Mouse (Mus musculus): ENCODE data around the gene Col15a1. TPM values are rescaled to one million over a fixed set of nuclear protein-coding genes. Genes with fewer than 3 reads are reported as not detected.

The Col15a1 gene
- polyA plus RNA-seq, 1 experiment from 2014 or later = 31.6 TPM

DNA sequence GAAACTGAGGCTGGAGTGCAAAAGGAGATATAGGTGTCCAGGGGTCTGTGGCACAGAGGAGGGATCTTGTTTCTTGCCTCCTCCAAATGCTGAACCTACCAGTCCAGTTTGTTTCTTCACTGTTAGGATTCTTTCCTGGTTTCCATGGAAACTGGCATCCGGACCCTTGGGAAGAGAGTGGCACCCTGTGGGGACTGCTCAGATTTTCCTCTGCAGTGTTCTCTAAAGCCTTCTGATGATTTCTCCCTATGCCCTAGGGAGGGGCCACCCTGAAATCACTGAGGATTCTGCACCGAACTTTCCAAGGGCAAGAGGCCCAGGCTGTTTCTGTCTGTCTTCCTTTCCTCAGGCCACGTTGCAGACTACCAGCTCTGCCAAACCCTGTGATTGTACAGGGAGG lies 27.4 kb downstream of the Col15a1 start:
- Histone ChIP-seq H3K4me2 (ENCODE audit: low read depth, low read length) (no peak overlapping the region), H3K36me3 (ENCODE audit: control insufficient read depth, insufficient read depth, low read length) (no peaks in the 10 kb centered on the region), H3K4me1 (ENCODE audit: control insufficient read depth, insufficient read depth, low read length) (no peaks in the 10 kb centered on the region; the same call in 1 of the 2 replicates), H3K27me3 (replicated peaks; ENCODE audit: control insufficient read depth, insufficient read depth, low read length) (no peaks in the 10 kb centered on the region), H3K4me3 (ENCODE audit: low read depth, low read length) (no peak overlapping the region), H3K27ac (replicated peaks; ENCODE audit: low read depth, low read length) (no peak overlapping the region), H3K9me3 (ENCODE audit: control insufficient read depth, low read length) (no peaks in the 10 kb centered on the region), H3K9ac (ENCODE audit: low read depth, low read length) (no peak overlapping the region)
- WGBS = 21% methylated on average over 3 of the region's 3 CpGs
- ATAC-seq (ENCODE audit: low read depth) (peak; percentile 58; the same call in 1 of the 2 replicates), DNase-seq (ENCODE audit: low spot score) (no peak)

GRCm38 (mm10) chr4:47236104-47236503 lies 28.1 kb downstream of the Col15a1 start:
- WGBS = 87% methylated on average over 7 of the region's 7 CpGs

DNA sequence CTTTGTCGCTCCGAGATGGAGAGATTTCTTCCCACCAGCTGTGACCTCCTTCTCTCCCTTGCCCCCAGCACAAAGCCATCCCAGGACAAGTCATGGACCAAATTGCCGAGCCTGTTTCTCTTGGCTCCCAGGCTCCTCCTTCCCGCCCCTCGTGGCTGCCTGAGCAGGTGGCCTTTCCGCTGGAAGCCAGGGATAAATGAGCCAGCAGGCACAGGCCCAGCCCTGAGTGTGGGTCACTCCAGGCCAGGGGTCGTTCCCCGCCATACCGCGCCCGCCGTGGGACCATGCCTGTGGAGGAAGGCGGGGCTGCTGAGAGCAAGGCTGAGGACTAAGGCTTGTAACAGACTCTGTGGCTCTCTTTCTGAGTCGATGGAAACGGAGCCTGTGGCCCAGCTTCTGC lies 29.3 kb downstream of the Col15a1 start:
- no peaks in the 10 kb centered on the region for H3K27me3 ChIP-seq (replicated peaks; ENCODE audit: control insufficient read depth, insufficient read depth, low read length)
- no peak for ATAC-seq (ENCODE audit: low read depth)
- DNase-seq (ENCODE audit: low spot score) = no peak

More at GRCm38 (mm10) chr4:47236104-47236503, 28.1 kb downstream of the Col15a1 start:
- no peak for DNase-seq (ENCODE audit: low spot score)
- Histone ChIP-seq H3K4me2 (ENCODE audit: low read depth, low read length) (no peak overlapping the region), H3K27ac (replicated peaks; ENCODE audit: low read depth, low read length) (no peak overlapping the region), H3K9me3 (ENCODE audit: control insufficient read depth, low read length) (no peaks in the 10 kb centered on the region), H3K9ac (ENCODE audit: low read depth, low read length) (no peak overlapping the region), H3K4me3 (ENCODE audit: low read depth, low read length) (no peak overlapping the region), H3K4me1 (ENCODE audit: control insufficient read depth, insufficient read depth, low read length) (no peaks in the 10 kb centered on the region; the same call in 1 of the 2 replicates), H3K36me3 (ENCODE audit: control insufficient read depth, insufficient read depth, low read length) (no peaks in the 10 kb centered on the region), H3K27me3 (replicated peaks; ENCODE audit: control insufficient read depth, insufficient read depth, low read length) (no peaks in the 10 kb centered on the region)
- ATAC-seq (ENCODE audit: low read depth) = no peak

GRCm38 (mm10) chr4:47239114-47239513 lies 31.2 kb downstream of the Col15a1 start:
- H3K9ac ChIP-seq (ENCODE audit: low read depth, low read length) = no peak overlapping the region
- ATAC-seq (ENCODE audit: low read depth) (no peak), DNase-seq (ENCODE audit: low spot score) (no peak)
- no peak overlapping the region for H3K4me2 ChIP-seq (ENCODE audit: low read depth, low read length)
- no peak overlapping the region for H3K4me3 ChIP-seq (ENCODE audit: low read depth, low read length)
- WGBS = 84% methylated on average over 6 of the region's 6 CpGs
- H3K36me3 ChIP-seq (ENCODE audit: control insufficient read depth, insufficient read depth, low read length) = no peaks in the 10 kb centered on the region
- H3K4me1 ChIP-seq (ENCODE audit: control insufficient read depth, insufficient read depth, low read length) = no peaks in the 10 kb centered on the region; the same call in 1 of the 2 replicates
- H3K27me3 ChIP-seq (replicated peaks; ENCODE audit: control insufficient read depth, insufficient read depth, low read length) = no peaks in the 10 kb centered on the region
- H3K9me3 ChIP-seq (ENCODE audit: control insufficient read depth, low read length) = no peaks in the 10 kb centered on the region
- no peak overlapping the region for H3K27ac ChIP-seq (replicated peaks; ENCODE audit: low read depth, low read length)

More for the DNA sequence above, 29.3 kb downstream of the Col15a1 start:
- WGBS = 32% methylated on average over 15 of the region's 15 CpGs
- Histone ChIP-seq H3K36me3 (ENCODE audit: control insufficient read depth, insufficient read depth, low read length) (no peaks in the 10 kb centered on the region), H3K4me2 (ENCODE audit: low read depth, low read length) (no peak overlapping the region), H3K9me3 (ENCODE audit: control insufficient read depth, low read length) (no peaks in the 10 kb centered on the region), H3K4me3 (ENCODE audit: low read depth, low read length) (no peak overlapping the region), H3K27ac (replicated peaks; ENCODE audit: low read depth, low read length) (no peak overlapping the region), H3K9ac (ENCODE audit: low read depth, low read length) (no peak overlapping the region), H3K4me1 (ENCODE audit: control insufficient read depth, insufficient read depth, low read length) (no peaks in the 10 kb centered on the region; the same call in 1 of the 2 replicates)

GRCm38 (mm10) chr4:47240901-47241300 lies 32.9 kb downstream of the Col15a1 start:
- 77% methylated on average over 5 of the region's 5 CpGs for WGBS

DNA sequence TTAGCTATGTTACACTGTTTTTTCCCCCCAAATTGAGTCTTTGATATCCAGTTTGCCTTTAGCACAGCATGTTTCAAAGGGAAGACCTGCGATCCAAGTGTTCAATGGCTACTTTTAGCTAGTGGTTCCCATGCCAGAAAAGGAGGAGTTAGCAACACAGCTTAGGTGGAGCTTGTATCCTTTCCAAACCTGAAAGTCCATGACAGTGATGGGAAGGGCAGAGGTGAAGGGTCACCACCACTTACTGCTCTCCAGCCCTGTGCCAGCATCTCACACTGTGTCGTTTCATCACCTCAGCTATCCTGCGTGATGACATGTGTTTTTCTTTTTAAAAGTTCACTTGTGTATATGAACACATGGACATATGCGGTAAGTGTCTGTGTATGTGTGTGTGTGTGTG lies 34.2 kb downstream of the Col15a1 start:
- WGBS = 63% methylated on average over 4 of the region's 4 CpGs
- DNase-seq (ENCODE audit: low spot score) (no peak), ATAC-seq (ENCODE audit: low read depth) (no peak)
- H3K9me3 ChIP-seq (ENCODE audit: control insufficient read depth, low read length) = no peaks in the 10 kb centered on the region
- H3K4me2 ChIP-seq (ENCODE audit: low read depth, low read length) = no peak overlapping the region
- no peak overlapping the region for H3K27ac ChIP-seq (replicated peaks; ENCODE audit: low read depth, low read length)
- H3K4me3 ChIP-seq (ENCODE audit: low read depth, low read length) = no peak overlapping the region
- no peaks in the 10 kb centered on the region for H3K4me1 ChIP-seq (ENCODE audit: control insufficient read depth, insufficient read depth, low read length)
- H3K9ac ChIP-seq (ENCODE audit: low read depth, low read length) = no peak overlapping the region
- H3K36me3 ChIP-seq (ENCODE audit: control insufficient read depth, insufficient read depth, low read length) = no peaks in the 10 kb centered on the region
- no peaks in the 10 kb centered on the region for H3K27me3 ChIP-seq (replicated peaks; ENCODE audit: control insufficient read depth, insufficient read depth, low read length)

More at GRCm38 (mm10) chr4:47240901-47241300, 32.9 kb downstream of the Col15a1 start:
- H3K36me3 ChIP-seq (ENCODE audit: control insufficient read depth, insufficient read depth, low read length) = no peaks in the 10 kb centered on the region
- H3K4me1 ChIP-seq (ENCODE audit: control insufficient read depth, insufficient read depth, low read length) = no peaks in the 10 kb centered on the region
- no peaks in the 10 kb centered on the region for H3K27me3 ChIP-seq (replicated peaks; ENCODE audit: control insufficient read depth, insufficient read depth, low read length)
- no peak overlapping the region for H3K4me2 ChIP-seq (ENCODE audit: low read depth, low read length)
- no peak overlapping the region for H3K9ac ChIP-seq (ENCODE audit: low read depth, low read length)
- H3K27ac ChIP-seq (replicated peaks; ENCODE audit: low read depth, low read length) = no peak overlapping the region
- no peak overlapping the region for H3K4me3 ChIP-seq (ENCODE audit: low read depth, low read length)
- no peaks in the 10 kb centered on the region for H3K9me3 ChIP-seq (ENCODE audit: control insufficient read depth, low read length)
- DNase-seq (ENCODE audit: low spot score) (no peak), ATAC-seq (ENCODE audit: low read depth) (no peak)

- Histone ChIP-seq H3K9ac (ENCODE audit: low read depth, low read length) (no peak overlapping the region), H3K4me3 (ENCODE audit: low read depth, low read length) (no peak overlapping the region), H3K9me3 (ENCODE audit: control insufficient read depth, low read length) (no peaks in the 10 kb centered on the region), H3K27me3 (replicated peaks; ENCODE audit: control insufficient read depth, insufficient read depth, low read length) (no peaks in the 10 kb centered on the region), H3K4me2 (ENCODE audit: low read depth, low read length) (no peak overlapping the region), H3K4me1 (ENCODE audit: control insufficient read depth, insufficient read depth, low read length) (no peaks in the 10 kb centered on the region), H3K27ac (replicated peaks; ENCODE audit: low read depth, low read length) (no peak overlapping the region), H3K36me3 (ENCODE audit: control insufficient read depth, insufficient read depth, low read length) (no peaks in the 10 kb centered on the region)
- DNase-seq (ENCODE audit: low spot score) = no peak
- ATAC-seq (ENCODE audit: low read depth) = no peak
- WGBS = 59% methylated on average over 6 of the region's 6 CpGs
Observed at GRCm38 (mm10) chr4:47244651-47245050, 36.7 kb downstream of the Col15a1 start.

GRCm38 (mm10) chr4:47245621-47246020 lies 37.7 kb downstream of the Col15a1 start:
- Histone ChIP-seq H3K4me1 (ENCODE audit: control insufficient read depth, insufficient read depth, low read length) (no peaks in the 10 kb centered on the region), H3K27me3 (replicated peaks; ENCODE audit: control insufficient read depth, insufficient read depth, low read length) (no peaks in the 10 kb centered on the region), H3K9me3 (ENCODE audit: control insufficient read depth, low read length) (no peaks in the 10 kb centered on the region), H3K4me2 (ENCODE audit: low read depth, low read length) (no peak overlapping the region), H3K27ac (replicated peaks; ENCODE audit: low read depth, low read length) (no peak overlapping the region), H3K4me3 (ENCODE audit: low read depth, low read length) (no peak overlapping the region), H3K36me3 (ENCODE audit: control insufficient read depth, insufficient read depth, low read length) (no peaks in the 10 kb centered on the region), H3K9ac (ENCODE audit: low read depth, low read length) (no peak overlapping the region)
- ATAC-seq (ENCODE audit: low read depth) (no peak), DNase-seq (ENCODE audit: low spot score) (no peak)
- WGBS = 93% methylated on average over 18 of the region's 18 CpGs

DNA sequence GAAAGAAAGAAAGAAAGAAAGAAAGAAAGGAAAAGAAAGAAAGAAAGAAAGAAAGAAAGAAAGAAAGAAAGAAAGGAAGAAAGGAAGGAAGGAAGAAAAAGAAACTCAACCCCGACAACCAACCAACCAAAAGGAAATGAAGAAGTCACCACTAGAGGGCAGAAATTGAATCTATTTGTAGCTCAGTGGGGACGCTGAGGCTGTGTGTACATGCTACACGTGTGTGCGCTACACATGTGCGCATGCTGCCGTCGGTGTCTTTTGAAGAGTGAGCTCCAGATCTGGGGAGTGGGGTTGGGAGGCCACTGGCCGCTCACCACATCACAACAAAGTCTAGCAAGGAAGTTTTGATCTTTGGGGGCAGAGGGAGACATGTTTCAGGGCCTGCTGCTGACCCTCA lies 38.9 kb downstream of the Col15a1 start:
- H3K27me3 ChIP-seq (replicated peaks; ENCODE audit: control insufficient read depth, insufficient read depth, low read length) = no peaks in the 10 kb centered on the region
- DNase-seq (ENCODE audit: low spot score) (peak; percentile 76), ATAC-seq (ENCODE audit: low read depth) (no peak)
- no peaks in the 10 kb centered on the region for H3K9me3 ChIP-seq (ENCODE audit: control insufficient read depth, low read length)
- no peak overlapping the region for H3K4me3 ChIP-seq (ENCODE audit: low read depth, low read length)
- H3K4me2 ChIP-seq (ENCODE audit: low read depth, low read length) = no peak overlapping the region
- H3K4me1 ChIP-seq (ENCODE audit: control insufficient read depth, insufficient read depth, low read length) = no peaks in the 10 kb centered on the region
- WGBS = 57% methylated on average over 8 of the region's 8 CpGs
- H3K36me3 ChIP-seq (ENCODE audit: control insufficient read depth, insufficient read depth, low read length) = no peaks in the 10 kb centered on the region
- no peak overlapping the region for H3K9ac ChIP-seq (ENCODE audit: low read depth, low read length)
- no peak overlapping the region for H3K27ac ChIP-seq (replicated peaks; ENCODE audit: low read depth, low read length)
